Mouse (Mus musculus) colon, adult 2 months (tissue): ENCODE data around the gene Ptprj. TPM values are rescaled to one million over a fixed set of nuclear protein-coding genes. Genes with fewer than 3 reads are reported as not detected.

Experiments used
- polyA plus RNA-seq: library from polyadenylated mRNA; depleted of rRNA; stranded (reverse); fragments of >200 nt; gene quantifications from 2 replicates; pipeline ENCODE4 v1.2.3, GENCODE M21; 2012; rRNA removed

Gene Ptprj
- 17.0 and 17.7 TPM in 2 replicates for polyA plus RNA-seq

GRCm38 (mm10) chr2:90580236-90581005 lies at the start of gene Ptprj:
Ptprj (minus strand) TSS chr2:90580647.

GRCm38 (mm10) chr2:90398633-90399107 lies 181.8 kb downstream of the Ptprj start, which contains the start of gene Olfr1274-ps:
Olfr1274-ps (plus strand) TSS chr2:90398683.

Other genes with a start within 250 kb of the Ptprj start
- gene Olfr1274-ps, start 182.0 kb downstream of the Ptprj start, polyA plus RNA-seq = not detected in 2 replicates
- gene Nup160, start 96.6 kb upstream of the Ptprj start, polyA plus RNA-seq = 3.4 and 5.1 TPM in 2 replicates
- 19.5 and 22.1 TPM in 2 replicates for gene Fnbp4, start 164.7 kb upstream of the Ptprj start, polyA plus RNA-seq
- gene Agbl2, start 202.1 kb upstream of the Ptprj start, polyA plus RNA-seq = 1.1 and 2.0 TPM in 2 replicates